Mouse (Mus musculus): Measurements from ENCODE around the gene Rsph6a.

DNA sequence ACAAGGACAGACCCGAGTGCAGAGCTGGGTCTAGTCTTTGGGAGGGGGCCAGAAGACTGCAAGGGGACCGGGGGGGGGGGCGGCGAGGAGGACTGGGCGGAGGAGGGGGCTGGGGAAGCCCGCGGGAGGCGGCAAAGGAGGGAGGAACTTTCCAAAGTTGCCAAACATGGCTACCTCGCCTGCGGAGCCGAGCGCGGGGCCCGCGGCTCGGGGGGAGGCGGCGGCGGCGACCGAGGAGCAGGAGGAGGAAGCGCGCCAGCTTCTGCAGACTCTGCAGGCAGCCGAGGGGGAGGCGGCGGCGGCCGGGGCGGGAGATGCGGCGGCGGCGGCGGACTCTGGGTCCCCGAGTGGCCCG is 40.0 kb downstream of the Rsph6a start, which contains the start of gene Six5:
- TF ChIP-seq CTCF (IDR thresholded peaks at IDR 0.05; ENCODE audit: borderline replicate concordance, insufficient read depth, low read depth, low read length) (no peak), POLR2A (IDR thresholded peaks at IDR 0.05; ENCODE audit: borderline replicate concordance, insufficient read depth, low read length) (no peak)
